Mouse (Mus musculus) MN1 (cell line): ENCODE measurements at regions not wholly inside any gene's neighbourhood (a gene's known extent, or its start where the extent isn't known, plus 50 kb on each side); places are given as distances from the start of the nearest gene placed in this dataset.
A peak's percentile ranks its signal among the peaks of the same experiment; 100 is the strongest.
"Not testable (repeated sequence)": the region's sequence is repeated elsewhere in the genome, so short reads cannot be mapped to it uniquely, and the experiment has no call there.

ENCODE experiments used
- DNase-seq: peaks from one replicate; pipeline ENCODE4 v3.0.0-alpha.2; 2016; ENCODE audit warnings: low spot score

- DNase-seq: not testable (repeated sequence)
Measured at GRCm38 (mm10) chr5:3141841-3142240, 199.4 kb upstream of the Cdk6 start.

- peak; percentile 18 for DNase-seq
Measured at GRCm38 (mm10) chr5:3146544-3147295, 194.6 kb upstream of the Cdk6 start.

- not testable (repeated sequence) for DNase-seq
Measured at GRCm38 (mm10) chr5:3149886-3150285, 191.4 kb upstream of the Cdk6 start.

- not testable (repeated sequence) for DNase-seq
Measured at GRCm38 (mm10) chr5:3150766-3151165, 190.5 kb upstream of the Cdk6 start.

GRCm38 (mm10) chr5:3151534-3152148 is 189.6 kb upstream of the Cdk6 start:
- not testable (repeated sequence) for DNase-seq

GRCm38 (mm10) chr5:3152149-3152865 is 189.0 kb upstream of the Cdk6 start:
- not testable (repeated sequence) for DNase-seq

DNA sequence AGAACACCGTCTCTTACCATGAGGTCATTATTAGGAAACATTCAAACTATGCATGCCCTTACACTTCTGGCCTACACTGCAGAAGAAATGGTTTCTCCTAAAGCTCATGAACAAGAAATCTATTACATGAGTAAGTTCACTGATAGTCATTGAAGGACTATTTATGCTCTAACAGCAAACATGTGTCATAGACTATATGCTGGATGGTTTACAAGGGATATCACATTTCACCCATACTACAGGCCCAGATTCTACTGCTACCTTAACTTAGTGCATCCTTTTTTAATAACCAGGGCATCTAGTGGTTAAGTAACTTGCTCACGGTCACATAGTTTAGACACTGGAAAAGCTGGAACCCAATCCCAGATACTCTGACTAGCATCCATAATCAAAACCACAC is 175.8 kb upstream of the Cdk6 start:
- not testable (repeated sequence) for DNase-seq

DNA sequence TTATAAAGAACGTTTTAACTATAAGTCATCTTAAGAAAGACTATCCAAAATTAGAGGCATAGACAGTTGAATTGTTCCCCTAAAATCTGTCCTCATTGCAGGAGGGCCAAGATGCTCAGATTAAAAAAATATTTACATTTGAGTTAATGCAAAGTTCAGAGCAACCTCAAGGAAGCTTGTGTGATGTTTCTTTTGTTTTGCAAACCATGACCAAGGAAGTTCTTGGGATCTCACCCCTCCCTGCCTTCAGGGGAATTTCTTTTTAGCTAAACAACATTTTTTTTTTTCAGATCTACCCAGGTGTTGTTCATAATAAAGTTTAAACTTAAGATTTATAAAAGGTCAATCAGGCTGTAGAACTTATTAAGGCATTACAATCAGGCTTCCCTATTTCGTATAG is 174.8 kb upstream of the Cdk6 start:
- not testable (repeated sequence) for DNase-seq

DNA sequence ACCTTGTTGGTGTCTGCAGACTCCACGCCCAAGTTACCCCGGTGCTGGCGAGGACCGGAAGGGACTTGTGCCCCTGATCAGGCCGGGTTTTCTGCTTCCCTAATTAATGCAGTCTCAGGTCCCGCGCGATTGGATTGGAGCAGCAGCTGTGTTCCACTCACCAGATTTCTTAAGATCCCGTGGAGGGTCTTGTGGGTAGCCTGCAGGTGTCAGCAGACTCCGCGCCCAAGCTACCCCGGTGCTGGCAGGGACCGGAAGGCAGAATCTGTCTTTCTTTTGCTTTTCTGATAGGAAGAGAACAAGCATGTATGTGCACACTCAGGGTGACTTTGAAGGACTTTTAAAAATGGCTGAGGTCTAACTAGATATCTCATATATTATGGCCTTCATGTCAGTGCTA is 147.7 kb upstream of the Cdk6 start:
- not testable (repeated sequence) for DNase-seq

- no peak for DNase-seq
Measured at GRCm38 (mm10) chr5:3197952-3198841, 143.1 kb upstream of the Cdk6 start.

DNA sequence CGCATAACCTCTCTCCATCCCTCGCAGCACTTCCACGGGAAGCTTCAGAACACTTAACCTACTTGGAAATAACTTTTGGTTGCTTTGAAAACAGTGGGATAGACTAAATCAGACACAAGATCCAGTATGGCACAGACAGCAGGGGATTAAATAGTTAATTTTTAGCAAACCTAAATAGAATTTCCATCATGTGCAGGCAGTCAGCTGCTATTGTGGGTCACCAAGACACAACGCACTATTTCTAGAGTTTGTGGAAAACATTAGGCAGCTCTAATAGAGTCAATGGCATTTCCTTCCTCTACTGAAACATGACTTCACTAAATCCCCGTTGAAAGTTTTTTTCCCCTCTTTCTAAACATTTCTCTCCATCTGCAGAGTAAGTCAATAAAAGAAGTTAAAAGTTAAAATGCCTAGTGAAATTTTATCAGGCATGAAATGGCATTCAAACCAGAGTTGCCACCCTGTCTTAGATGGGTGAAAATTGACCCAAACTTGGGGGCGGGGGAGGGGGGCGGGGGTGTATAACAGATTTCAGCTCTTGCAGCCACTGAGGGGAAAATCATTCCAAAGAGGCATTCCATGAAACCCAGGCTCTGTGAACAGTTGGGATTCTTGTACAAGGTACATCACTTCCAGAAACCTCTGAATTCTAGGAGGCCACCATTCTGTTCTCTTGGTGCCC is 142.3 kb upstream of the Cdk6 start:
- DNase-seq: not testable (repeated sequence)

DNA sequence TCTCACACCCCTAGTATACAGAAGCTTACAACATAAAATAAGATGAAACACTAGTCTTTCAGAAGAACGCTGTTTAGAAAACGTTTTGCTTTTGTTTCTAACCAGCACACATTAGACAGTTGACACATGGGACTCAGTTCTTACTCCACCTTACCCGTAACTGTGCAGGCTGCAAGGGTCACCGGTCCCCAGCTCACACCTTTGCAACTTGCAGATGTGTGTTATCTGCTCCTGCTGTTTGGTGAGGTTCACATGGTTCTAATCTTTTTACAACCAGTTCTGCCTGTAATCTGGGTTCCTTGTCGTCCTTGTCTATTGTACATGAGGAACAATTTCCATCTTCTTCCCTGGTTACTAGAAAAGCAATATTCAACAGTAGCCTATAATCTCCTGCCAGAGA is 135.1 kb upstream of the Cdk6 start:
- DNase-seq: not testable (repeated sequence)

GRCm38 (mm10) chr5:3208293-3208692 is 133.0 kb upstream of the Cdk6 start:
- DNase-seq: not testable (repeated sequence)

DNA sequence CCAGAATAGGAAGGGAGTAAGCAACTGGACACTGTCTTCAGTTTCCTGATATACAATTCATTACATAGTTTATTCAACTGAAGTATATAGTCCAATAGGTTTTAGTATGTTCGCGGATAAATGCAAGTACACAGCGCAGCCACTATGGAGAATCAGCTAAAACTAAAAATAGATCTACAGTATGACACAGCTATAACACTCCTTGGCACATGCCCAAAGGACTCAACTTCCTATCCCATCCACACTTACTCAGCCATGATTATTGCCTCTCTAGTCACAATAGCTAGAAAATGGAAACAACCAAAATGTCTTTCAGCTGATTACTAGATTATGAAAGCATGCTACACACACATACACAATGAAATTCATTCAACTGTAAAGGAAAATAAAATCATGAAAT is 130.0 kb upstream of the Cdk6 start:
- no peak for DNase-seq

DNA sequence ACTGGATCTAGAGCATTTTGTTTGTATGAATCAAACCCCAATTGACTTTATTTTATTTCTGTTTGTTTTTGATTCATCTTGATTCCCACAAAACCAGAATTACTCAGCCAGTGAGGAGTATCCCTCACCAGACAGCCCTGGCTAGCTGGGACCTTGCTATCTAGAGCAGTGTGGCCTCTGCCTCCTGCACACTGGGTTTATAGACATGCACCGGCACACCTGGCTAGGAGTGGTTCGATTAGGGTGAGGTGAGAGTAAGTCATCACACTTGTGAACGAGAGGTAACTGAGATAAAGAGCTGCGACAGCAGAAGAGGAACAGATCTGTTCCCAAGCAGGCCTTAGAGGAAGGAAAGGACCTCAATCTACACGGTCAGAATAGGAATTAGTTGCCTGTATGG is 125.2 kb upstream of the Cdk6 start:
- no peak for DNase-seq

GRCm38 (mm10) chr5:3219230-3219629 is 122.1 kb upstream of the Cdk6 start:
- no peak for DNase-seq

GRCm38 (mm10) chr5:3219770-3220169 is 121.5 kb upstream of the Cdk6 start:
- DNase-seq: no peak

GRCm38 (mm10) chr5:3223819-3224218 is 117.5 kb upstream of the Cdk6 start:
- DNase-seq: not testable (repeated sequence)

GRCm38 (mm10) chr5:3224392-3225054 is 116.8 kb upstream of the Cdk6 start:
- not testable (repeated sequence) for DNase-seq

GRCm38 (mm10) chr5:3225358-3225757 is 115.9 kb upstream of the Cdk6 start:
- DNase-seq: not testable (repeated sequence)

- not testable (repeated sequence) for DNase-seq
Measured at GRCm38 (mm10) chr5:3244067-3244466, 97.2 kb upstream of the Cdk6 start.
